Mouse (Mus musculus): ENCODE data around the gene Fcnb. TPM values are rescaled to one million over a fixed set of nuclear protein-coding genes. Genes with fewer than 3 reads are reported as not detected.

Fcnb gene
- polyA plus RNA-seq, 1 experiment from 2014 or later, result 0.23 TPM

GRCm38 (mm10) chr2:28034011-28034710 is 50.5 kb downstream of the Fcnb start:
- no peak for DNase-seq (ENCODE audit: low spot score)

GRCm38 (mm10) chr2:28032469-28032868 is 52.2 kb downstream of the Fcnb start:
- no peak for DNase-seq (ENCODE audit: low spot score)

GRCm38 (mm10) chr2:28031860-28032259 is 52.8 kb downstream of the Fcnb start:
- no peak for DNase-seq (ENCODE audit: low spot score)

Other genes with a start within 250 kb of the Fcnb start
- 10.5 and 12.2 TPM in 2 replicates for gene Col5a1, start 198.5 kb downstream of the Fcnb start, polyA plus RNA-seq (2015; fragmentation: Nextera tagmentation; extraction: Ambion mirVana)
- gene Olfm1, start 108.1 kb upstream of the Fcnb start, polyA plus RNA-seq (2015; fragmentation: Nextera tagmentation; extraction: Ambion mirVana), result 2.5 and 2.7 TPM in 2 replicates